Mouse (Mus musculus): ENCODE data around the gene Rnf213. TPM values are rescaled to one million over a fixed set of nuclear protein-coding genes. Genes with fewer than 3 reads are reported as not detected.

The Rnf213 gene
- polyA plus RNA-seq, 1 experiment from 2014 or later, result 4.6 TPM

- H3K4me1 ChIP-seq (replicated peaks), result peaks cover 9% of the 10 kb centered on the region; the same call in 1 of the 2 replicates
- H3K27me3 ChIP-seq, result peaks cover 26% of the 10 kb centered on the region
- no peak overlapping the region for H3K9ac ChIP-seq
- H3K36me3 ChIP-seq, result no peaks in the 10 kb centered on the region
- ATAC-seq (replicated peaks; ENCODE audit: insufficient number of reproducible peaks, insufficient read depth, low FRiP score, low read depth), result no peak
- H3K27ac ChIP-seq, result no peak overlapping the region
- H3K9me3 ChIP-seq (replicated peaks), result no peaks in the 10 kb centered on the region
- no peak overlapping the region for H3K4me2 ChIP-seq
- no peak overlapping the region for H3K4me3 ChIP-seq
- WGBS, result 93% methylated on average over 1 of the region's 1 CpGs
These were observed 126.5 kb downstream of the Rnf213 start for GRCm38 (mm10) chr11:119519387-119519786.

DNA sequence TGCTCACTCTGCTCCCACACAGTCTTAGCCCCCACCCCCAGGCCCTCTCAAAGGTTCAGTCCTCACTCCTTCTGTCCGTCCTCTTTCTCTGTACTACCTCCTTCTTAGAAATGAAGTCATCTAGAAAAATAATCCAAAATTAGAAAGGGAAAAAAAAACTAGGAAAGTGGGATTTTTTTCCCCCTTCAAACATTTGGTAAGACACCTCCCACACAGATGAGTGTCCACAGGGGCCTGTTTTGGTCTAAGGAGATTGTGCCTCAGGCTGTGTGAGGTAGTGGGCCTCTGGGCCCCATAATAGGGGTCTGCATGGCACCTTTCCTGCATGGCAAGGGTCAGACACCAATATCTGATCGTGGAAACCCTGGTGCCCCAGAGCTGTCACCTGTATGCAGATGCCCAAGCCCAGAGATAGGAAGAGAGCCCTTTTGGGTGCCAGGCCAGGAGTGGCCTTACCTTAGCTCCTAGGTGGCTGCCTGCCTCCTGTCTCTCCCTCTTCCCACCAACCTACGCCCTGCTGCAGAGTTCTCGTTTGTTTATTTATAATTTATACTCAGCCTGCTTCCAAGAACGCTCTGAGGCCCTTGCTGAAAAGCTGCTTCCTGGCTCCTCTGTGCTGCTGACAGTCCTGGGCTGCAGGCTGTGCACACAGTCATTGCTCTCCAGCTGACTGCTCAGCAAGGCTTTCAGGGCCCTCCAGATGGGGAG lies 127.3 kb downstream of the Rnf213 start:
- peaks cover 18% of the 10 kb centered on the region for H3K27me3 ChIP-seq
- no peak for ATAC-seq (replicated peaks; ENCODE audit: insufficient number of reproducible peaks, insufficient read depth, low FRiP score, low read depth)
- H3K36me3 ChIP-seq, result no peaks in the 10 kb centered on the region
- peaks cover 6% of the 10 kb centered on the region for H3K4me1 ChIP-seq (replicated peaks)
- no peak overlapping the region for H3K27ac ChIP-seq
- H3K9ac ChIP-seq, result no peak overlapping the region
- no peaks in the 10 kb centered on the region for H3K9me3 ChIP-seq (replicated peaks)
- 38% methylated on average over 5 of the region's 5 CpGs for WGBS
- no peak overlapping the region for H3K4me2 ChIP-seq
- no peak overlapping the region for H3K4me3 ChIP-seq

DNA sequence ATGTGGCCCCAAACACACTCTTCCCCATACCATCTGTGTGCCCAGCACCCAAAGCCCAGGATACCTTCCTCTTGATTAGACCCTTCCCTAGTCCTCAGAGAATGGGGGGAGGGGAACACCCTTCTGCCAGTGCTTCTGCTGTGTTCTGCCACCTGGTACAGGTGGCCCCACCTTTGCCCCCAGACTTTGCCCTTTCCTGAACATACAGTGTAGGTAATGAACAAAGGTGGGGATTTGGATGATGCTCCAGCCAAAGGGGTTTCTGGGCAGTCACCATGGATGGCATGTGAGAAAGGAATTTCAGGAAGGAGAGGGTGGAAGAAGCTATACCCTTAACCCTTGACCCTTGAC lies 127.8 kb downstream of the Rnf213 start:
- H3K27me3 ChIP-seq, result peaks cover 13% of the 10 kb centered on the region
- no peak overlapping the region for H3K27ac ChIP-seq
- no peak overlapping the region for H3K9ac ChIP-seq
- no peak overlapping the region for H3K4me2 ChIP-seq
- peaks cover 3% of the 10 kb centered on the region for H3K4me1 ChIP-seq (replicated peaks)
- no peak overlapping the region for H3K4me3 ChIP-seq
- ATAC-seq (replicated peaks; ENCODE audit: insufficient number of reproducible peaks, insufficient read depth, low FRiP score, low read depth), result no peak
- no peaks in the 10 kb centered on the region for H3K9me3 ChIP-seq (replicated peaks)
- no peaks in the 10 kb centered on the region for H3K36me3 ChIP-seq

- Histone ChIP-seq H3K4me3 (no peak overlapping the region), H3K9me3 (replicated peaks) (no peaks in the 10 kb centered on the region), H3K36me3 (no peaks in the 10 kb centered on the region), H3K9ac (no peak overlapping the region), H3K27ac (no peak overlapping the region), H3K27me3 (no peaks in the 10 kb centered on the region), H3K4me2 (no peak overlapping the region), H3K4me1 (replicated peaks) (peaks cover 3% of the 10 kb centered on the region)
- ATAC-seq (replicated peaks; ENCODE audit: insufficient number of reproducible peaks, insufficient read depth, low FRiP score, low read depth), result no peak
- WGBS, result 68% methylated on average over 6 of the region's 6 CpGs
These were observed 129.2 kb downstream of the Rnf213 start for GRCm38 (mm10) chr11:119521920-119522710.

- H3K9ac ChIP-seq, result no peak overlapping the region
- no peaks in the 10 kb centered on the region for H3K27me3 ChIP-seq
- no peak overlapping the region for H3K27ac ChIP-seq
- H3K4me3 ChIP-seq, result no peak overlapping the region
- H3K36me3 ChIP-seq, result no peaks in the 10 kb centered on the region
- no peaks in the 10 kb centered on the region for H3K9me3 ChIP-seq (replicated peaks)
- peaks cover 3% of the 10 kb centered on the region for H3K4me1 ChIP-seq (replicated peaks)
- no peak overlapping the region for H3K4me2 ChIP-seq
- WGBS, result 75% methylated on average over 8 of the region's 8 CpGs
- no peak for ATAC-seq (replicated peaks; ENCODE audit: insufficient number of reproducible peaks, insufficient read depth, low FRiP score, low read depth)
These were observed 129.9 kb downstream of the Rnf213 start for GRCm38 (mm10) chr11:119522779-119523178.

- Histone ChIP-seq H3K4me1 (replicated peaks) (peaks cover 3% of the 10 kb centered on the region), H3K27me3 (no peaks in the 10 kb centered on the region), H3K4me3 (no peak overlapping the region), H3K27ac (no peak overlapping the region), H3K36me3 (no peaks in the 10 kb centered on the region), H3K4me2 (no peak overlapping the region), H3K9ac (no peak overlapping the region), H3K9me3 (replicated peaks) (no peaks in the 10 kb centered on the region)
- WGBS, result 78% methylated on average over 3 of the region's 3 CpGs
- no peak for ATAC-seq (replicated peaks; ENCODE audit: insufficient number of reproducible peaks, insufficient read depth, low FRiP score, low read depth)
These were observed 130.5 kb downstream of the Rnf213 start for GRCm38 (mm10) chr11:119523392-119523791.

DNA sequence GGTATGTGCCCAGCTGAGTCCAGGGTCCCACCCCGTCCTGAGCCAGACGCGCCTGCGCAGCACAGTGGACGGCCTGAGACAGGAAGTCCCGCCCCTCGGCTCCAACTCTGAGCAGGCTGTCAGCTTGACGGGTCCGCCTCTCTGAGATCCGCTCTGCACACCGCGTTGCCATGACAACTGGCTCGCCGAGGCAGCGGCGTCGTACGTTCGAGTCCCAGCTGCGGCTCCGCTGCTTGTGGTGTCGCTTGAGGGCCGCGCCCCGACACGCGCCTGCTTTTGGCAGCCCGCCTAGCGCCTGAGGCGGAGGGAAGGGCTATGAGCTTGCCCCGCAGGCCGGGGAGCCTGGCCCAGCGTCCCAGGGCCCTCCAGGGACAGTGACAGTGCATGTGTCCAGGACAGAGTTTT lies 131.6 kb downstream of the Rnf213 start:
- ATAC-seq (replicated peaks; ENCODE audit: insufficient number of reproducible peaks, insufficient read depth, low FRiP score, low read depth), result peak; percentile 94
- Histone ChIP-seq H3K9ac (peak overlapping the region; percentile 72), H3K4me3 (peak overlapping the region; percentile 59), H3K9me3 (replicated peaks) (no peaks in the 10 kb centered on the region), H3K27ac (no peak overlapping the region), H3K36me3 (no peaks in the 10 kb centered on the region), H3K4me1 (replicated peaks) (peaks cover 3% of the 10 kb centered on the region), H3K27me3 (no peaks in the 10 kb centered on the region), H3K4me2 (peak overlapping the region; percentile 82)
- under 1% methylated on average over 33 of the region's 33 CpGs for WGBS

GRCm38 (mm10) chr11:119526068-119526966 lies 133.4 kb downstream of the Rnf213 start:
- Histone ChIP-seq H3K4me3 (no peak overlapping the region), H3K9me3 (replicated peaks) (no peaks in the 10 kb centered on the region), H3K36me3 (no peaks in the 10 kb centered on the region), H3K4me2 (no peak overlapping the region), H3K4me1 (replicated peaks) (peaks cover 3% of the 10 kb centered on the region), H3K27ac (no peak overlapping the region), H3K27me3 (no peaks in the 10 kb centered on the region), H3K9ac (no peak overlapping the region)
- 76% methylated on average over 14 of the region's 14 CpGs for WGBS
- no peak for ATAC-seq (replicated peaks; ENCODE audit: insufficient number of reproducible peaks, insufficient read depth, low FRiP score, low read depth)

GRCm38 (mm10) chr11:119528930-119529329 lies 136.0 kb downstream of the Rnf213 start:
- no peak for ATAC-seq (replicated peaks; ENCODE audit: insufficient number of reproducible peaks, insufficient read depth, low FRiP score, low read depth)
- H3K4me3 ChIP-seq, result no peak overlapping the region
- H3K4me1 ChIP-seq (replicated peaks), result peaks cover 3% of the 10 kb centered on the region
- WGBS, result 50% methylated on average over 11 of the region's 11 CpGs
- no peaks in the 10 kb centered on the region; the same call in none of the 2 replicates for H3K27me3 ChIP-seq
- no peaks in the 10 kb centered on the region for H3K36me3 ChIP-seq
- H3K4me2 ChIP-seq, result no peak overlapping the region
- H3K27ac ChIP-seq, result no peak overlapping the region
- no peak overlapping the region for H3K9ac ChIP-seq
- no peaks in the 10 kb centered on the region for H3K9me3 ChIP-seq (replicated peaks)

GRCm38 (mm10) chr11:119532460-119532859 lies 139.6 kb downstream of the Rnf213 start:
- Histone ChIP-seq H3K9ac (no peak overlapping the region), H3K9me3 (replicated peaks) (no peaks in the 10 kb centered on the region), H3K4me3 (no peak overlapping the region), H3K27me3 (no peaks in the 10 kb centered on the region; the same call in none of the 2 replicates), H3K36me3 (no peaks in the 10 kb centered on the region), H3K27ac (no peak overlapping the region), H3K4me2 (no peak overlapping the region), H3K4me1 (replicated peaks) (no peaks in the 10 kb centered on the region)
- WGBS, result 73% methylated on average over 8 of the region's 8 CpGs
- no peak for ATAC-seq (replicated peaks; ENCODE audit: insufficient number of reproducible peaks, insufficient read depth, low FRiP score, low read depth)

GRCm38 (mm10) chr11:119533745-119534144 lies 140.8 kb downstream of the Rnf213 start:
- Histone ChIP-seq H3K4me3 (no peak overlapping the region), H3K4me2 (no peak overlapping the region), H3K27ac (no peak overlapping the region), H3K4me1 (replicated peaks) (no peaks in the 10 kb centered on the region), H3K9me3 (replicated peaks) (no peaks in the 10 kb centered on the region), H3K9ac (no peak overlapping the region), H3K36me3 (no peaks in the 10 kb centered on the region), H3K27me3 (peaks cover 1% of the 10 kb centered on the region)
- no peak for ATAC-seq (replicated peaks; ENCODE audit: insufficient number of reproducible peaks, insufficient read depth, low FRiP score, low read depth)
- 73% methylated on average over 7 of the region's 7 CpGs for WGBS
